Mouse (Mus musculus) bone marrow macrophage, adult 2 months (primary cell): ENCODE measurements around the gene Slx4ip.

Source experiments
- CTCF ChIP-seq: IDR thresholded peaks from 2 replicates; pipeline ENCODE4 v1.5.1; 2012; ENCODE audit warnings: low read depth, mild to moderate bottlenecking, low read length, moderate library complexity
- POLR2A ChIP-seq: IDR thresholded peaks from 2 replicates; pipeline ENCODE4 v1.6.1; 2012; ENCODE audit warnings: mild to moderate bottlenecking, low read depth, low read length, borderline replicate concordance

GRCm38 (mm10) chr2:136947500-136947899 lies 56.5 kb downstream of the Slx4ip start:
- no peak for TF ChIP-seq CTCF
- no peak for TF ChIP-seq POLR2A
